Mouse (Mus musculus) lung, postnatal 0 days (tissue): ENCODE measurements around the gene Utp4.

Experiments used
- CTCF ChIP-seq: IDR thresholded peaks from 2 replicates; pipeline ENCODE4 v1.5.1; 2016; ENCODE audit warnings: antibody characterized with exemption, mild to moderate bottlenecking
- EP300 ChIP-seq: IDR thresholded peaks from 2 replicates; pipeline ENCODE4 v1.6.1; 2016; ENCODE audit warnings: antibody characterized with exemption, mild to moderate bottlenecking, control low read depth

GRCm38 (mm10) chr8:106907450-106907849 is 14.0 kb downstream of the Utp4 start:
- no peak for TF ChIP-seq CTCF
- TF ChIP-seq EP300 = no peak
